Mouse (Mus musculus): ENCODE measurements around the gene Mrfap1. TPM values are rescaled to one million over a fixed set of nuclear protein-coding genes. Genes with fewer than 3 reads are reported as not detected.

Gene Mrfap1
- total RNA-seq, 2 experiments from 2014 or later = 440 to 455 TPM

Other genes with a start within 250 kb of the Mrfap1 start
- 10 to 100 TPM; 77.9 to 82.0 TPM for gene Tbc1d14, start 203.5 kb downstream of the Mrfap1 start, total RNA-seq (2021)
- 10 to 100 TPM; 88.8 to 95.6 TPM for gene D5Ertd579e, start 100.7 kb downstream of the Mrfap1 start, total RNA-seq (2021)
- 10 to 100 TPM; 17.1 to 18.8 TPM for gene Bloc1s4, start 48.1 kb downstream of the Mrfap1 start, total RNA-seq (2021)
- gene Man2b2, start 33.9 kb upstream of the Mrfap1 start, total RNA-seq (2021) = 10 to 100 TPM; 22.7 to 22.8 TPM
- 100 to 1,000 TPM; 455 to 479 TPM for gene Ppp2r2c, start 71.7 kb upstream of the Mrfap1 start, total RNA-seq (2021)
- 100 to 1,000 TPM in 1 of 2 experiments, 10 to 100 TPM in 1; 94.8 to 121 TPM for gene Wfs1, start 192.4 kb upstream of the Mrfap1 start, total RNA-seq (2021)

All from left cerebral cortex, postnatal 14 days (tissue).